Mouse (Mus musculus) kidney, adult 2 months (tissue): ENCODE measurements around the gene Slc25a47.

Source experiments
- CTCF ChIP-seq: fragments of 200-500 bp; conservative IDR thresholded peaks from 2 replicates; pipeline ENCODE4 v1.5.1; 2011; ENCODE audit warnings: low read depth, mild to moderate bottlenecking, control low read depth, low read length, moderate library complexity, mixed read lengths; ENCODE audit not compliant: insufficient read depth, insufficient read length
- POLR2A ChIP-seq: fragments of 200-500 bp; IDR thresholded peaks from one replicate; pipeline ENCODE4 v1.6.1; 2011; ENCODE audit warnings: low read depth, low read length, control low read depth

DNA sequence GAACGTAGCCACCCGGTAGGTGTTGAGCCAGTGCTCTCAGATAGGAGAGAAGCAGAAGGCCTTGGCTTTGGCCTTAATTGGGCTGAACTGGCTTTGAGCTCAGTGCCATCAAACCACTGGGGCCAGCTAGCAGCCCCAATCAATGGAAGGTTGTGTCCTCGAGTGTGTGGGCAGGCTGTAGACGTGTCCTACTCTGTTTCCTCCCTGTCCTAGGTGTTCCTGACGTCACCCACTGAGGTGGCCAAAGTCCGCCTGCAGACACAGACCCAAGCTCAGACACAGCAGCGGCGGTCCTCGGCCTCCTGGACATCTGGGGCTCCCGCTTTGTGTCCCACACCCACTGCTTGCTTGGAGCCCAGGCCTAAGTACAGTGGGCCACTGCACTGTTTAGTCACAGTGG lies 19.2 kb downstream of the Slc25a47 start:
- TF ChIP-seq CTCF (no peak), POLR2A (no peak)
